Mouse (Mus musculus) CH12F3 (cell line): ENCODE measurements around the gene Gm43552.

Source experiments
- in situ Hi-C: fragments of 300-500 bp; cut with MboI; formaldehyde crosslinking; loops from 2 replicates; pipeline ENCODE4 v1.14.3; 2020; ENCODE audit warnings: low sequenced_read_pairs

The Gm43552 gene

DNA sequence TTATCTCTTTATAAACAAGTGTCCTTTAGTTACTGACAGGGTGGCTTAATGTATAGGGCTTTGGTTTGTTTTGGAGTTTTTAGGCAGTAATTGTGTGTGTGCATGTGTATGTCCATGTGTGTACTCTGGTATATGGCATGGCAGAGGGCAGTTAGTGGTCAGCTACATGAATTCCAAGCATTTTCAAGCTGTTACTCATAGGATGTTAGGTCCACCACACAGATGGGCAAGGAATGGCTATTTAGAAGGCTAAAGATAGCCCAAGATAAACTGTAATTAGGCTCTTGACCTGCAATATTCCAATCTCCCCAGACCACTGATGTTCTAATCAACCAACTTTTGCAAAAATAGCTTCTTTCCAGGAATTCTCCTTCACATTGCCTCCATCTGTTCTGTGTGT, 54.6 kb downstream of the Gm43552 start:
- in situ Hi-C loops, result no loop called here

DNA sequence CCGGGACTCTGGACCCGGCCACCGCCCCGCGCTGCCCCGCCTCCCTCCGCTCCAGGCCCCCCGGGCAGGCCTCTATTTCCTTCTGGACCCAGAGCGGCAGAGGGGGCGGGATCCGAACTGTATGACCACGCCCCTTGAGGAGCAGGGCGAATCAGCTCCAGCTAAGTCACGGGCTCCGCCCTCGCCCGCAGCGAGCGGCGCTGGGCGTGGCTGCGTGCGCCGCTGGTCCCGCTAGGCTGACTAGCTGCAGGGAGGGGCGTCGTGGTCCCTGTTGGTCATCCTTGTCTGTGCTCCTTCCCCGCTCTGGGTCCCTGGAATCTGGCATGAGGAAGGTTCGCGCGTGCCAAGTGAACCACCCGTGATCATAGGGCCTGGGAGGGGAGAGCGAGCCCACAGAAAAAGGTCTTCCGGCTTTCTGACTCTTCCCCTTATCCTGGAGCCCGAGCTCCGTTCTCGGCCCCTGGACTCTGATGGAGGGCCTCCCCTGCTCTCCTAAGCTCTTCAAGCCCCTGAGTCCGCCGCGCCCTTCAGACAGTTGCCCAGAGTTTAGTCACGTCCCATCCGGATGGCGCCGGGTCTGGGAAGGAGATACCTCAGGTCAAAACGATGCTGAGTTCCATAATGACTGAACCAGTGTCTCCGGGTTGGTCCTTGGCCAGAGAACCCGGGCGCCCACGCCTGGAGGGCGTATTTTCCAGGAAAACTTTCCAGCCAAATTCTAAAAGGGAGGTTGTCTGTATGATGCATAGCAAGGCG, 56.6 kb downstream of the Gm43552 start, which contains the start of gene Ugdh:
TSS of gene Ugdh (minus strand) at position 144 of the 756 bp plus-strand sequence.
- in situ Hi-C loops, result no loop called here

GRCm38 (mm10) chr5:65435363-65435805, 57.2 kb downstream of the Gm43552 start:
- in situ Hi-C loops, result no loop called here

- in situ Hi-C loops, result no loop called here
Observed at GRCm38 (mm10) chr5:65434471-65435362, 57.9 kb downstream of the Gm43552 start.

- in situ Hi-C loops, result no loop called here
Observed at GRCm38 (mm10) chr5:65429441-65429840, 63.2 kb downstream of the Gm43552 start.

DNA sequence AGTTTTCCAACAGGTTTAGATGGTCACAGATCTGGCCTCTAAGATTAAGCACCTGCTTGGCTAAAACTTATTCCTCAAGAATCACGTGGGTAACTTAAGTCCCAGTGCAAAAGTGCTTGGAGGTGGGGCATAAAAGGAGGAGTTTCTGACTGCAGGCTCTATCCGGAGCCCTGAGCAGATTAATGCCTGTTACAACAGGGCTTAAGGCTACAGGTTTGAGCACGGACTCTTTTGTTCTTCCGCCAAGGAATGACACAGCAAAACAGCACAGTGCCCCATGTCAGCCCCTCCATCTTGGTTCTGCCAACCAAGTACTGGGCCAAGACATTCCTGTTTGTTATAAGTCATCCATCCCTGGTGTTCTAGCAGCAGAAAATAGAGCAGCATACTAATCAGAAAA, 64.3 kb downstream of the Gm43552 start:
- in situ Hi-C loops, result no loop called here

DNA sequence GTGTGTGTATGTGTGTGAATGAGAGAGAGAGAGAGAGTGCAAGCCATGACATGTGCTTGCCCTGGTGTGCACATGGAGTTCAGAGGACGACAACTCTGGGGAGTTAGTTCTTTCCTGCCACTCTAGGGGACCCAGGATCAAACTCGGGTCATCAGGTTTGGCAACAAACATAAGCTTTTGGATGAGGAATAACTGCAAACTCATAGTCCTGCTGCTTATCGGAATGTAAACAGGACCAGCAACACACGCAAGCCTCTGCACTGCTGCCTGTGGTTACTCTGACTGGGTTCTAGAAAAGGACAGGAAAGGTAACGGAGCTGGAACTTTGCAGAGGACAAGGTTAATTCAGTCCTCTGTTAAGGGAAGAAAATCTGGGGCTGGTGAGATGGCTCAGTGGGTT, 67.4 kb downstream of the Gm43552 start:
- in situ Hi-C loops, result no loop called here

DNA sequence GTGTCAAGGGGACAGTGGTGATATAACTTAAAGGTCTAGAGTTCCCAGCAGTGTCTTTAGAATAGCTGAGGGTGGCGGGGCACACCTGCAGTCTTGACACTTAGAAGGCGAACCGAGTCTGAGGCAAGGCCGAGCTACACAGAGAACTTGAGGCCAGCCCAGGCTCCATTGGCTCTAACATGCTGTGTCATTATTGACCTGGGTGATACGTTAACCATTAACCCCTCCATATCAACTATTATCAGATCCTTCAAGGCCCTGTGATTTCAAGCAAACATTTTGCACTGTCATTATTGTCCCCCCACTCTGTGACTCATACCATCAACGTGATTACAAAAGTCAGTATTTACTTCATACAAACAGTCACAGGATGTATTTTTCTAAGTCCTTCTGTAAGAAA, 68.4 kb downstream of the Gm43552 start:
- in situ Hi-C loops, result no loop called here

DNA sequence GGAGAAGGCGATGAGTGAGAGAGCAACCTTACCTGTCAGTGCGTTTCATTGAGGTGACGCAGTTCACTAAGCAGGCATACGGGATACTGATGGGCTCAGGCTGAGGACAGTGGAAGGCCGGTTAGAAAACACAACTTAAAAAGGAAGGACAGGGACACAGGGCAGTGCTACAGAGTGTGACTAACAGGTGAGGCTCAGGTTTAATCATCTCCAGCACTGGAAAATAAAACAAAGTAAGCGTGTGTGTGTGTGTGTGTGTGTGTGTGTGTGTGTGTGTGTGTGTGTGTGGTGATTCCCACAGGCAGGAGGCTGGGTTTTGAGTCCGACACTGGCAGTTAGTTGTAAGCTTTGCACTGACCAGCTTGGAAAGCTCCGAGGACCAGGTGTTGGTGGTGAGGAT, 69.8 kb downstream of the Gm43552 start:
- in situ Hi-C loops, result no loop called here

DNA sequence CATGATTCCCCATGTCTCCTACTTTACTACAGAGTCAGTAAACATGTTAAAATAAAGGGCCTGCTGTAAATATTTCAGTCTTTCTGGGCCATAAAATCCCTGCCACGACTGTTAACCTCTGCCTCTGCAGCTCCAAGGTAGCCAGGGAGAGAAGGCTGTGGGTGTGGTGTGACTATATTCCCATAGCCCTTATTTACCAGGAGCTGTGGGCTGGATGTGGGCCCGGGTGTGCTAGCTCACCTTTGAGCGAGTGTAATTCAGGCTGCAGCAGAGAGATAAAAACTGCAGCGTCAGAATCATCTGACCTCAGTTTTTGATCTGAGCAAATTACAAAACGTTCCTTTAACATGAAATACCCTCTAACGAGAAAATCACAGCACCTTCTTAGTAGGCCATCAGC, 71.8 kb downstream of the Gm43552 start:
- in situ Hi-C loops, result no loop called here

- in situ Hi-C loops, result no loop called here
Observed at GRCm38 (mm10) chr5:65419136-65419535, 73.5 kb downstream of the Gm43552 start.

- in situ Hi-C loops, result no loop called here
Observed at GRCm38 (mm10) chr5:65415653-65416458, 76.8 kb downstream of the Gm43552 start.

DNA sequence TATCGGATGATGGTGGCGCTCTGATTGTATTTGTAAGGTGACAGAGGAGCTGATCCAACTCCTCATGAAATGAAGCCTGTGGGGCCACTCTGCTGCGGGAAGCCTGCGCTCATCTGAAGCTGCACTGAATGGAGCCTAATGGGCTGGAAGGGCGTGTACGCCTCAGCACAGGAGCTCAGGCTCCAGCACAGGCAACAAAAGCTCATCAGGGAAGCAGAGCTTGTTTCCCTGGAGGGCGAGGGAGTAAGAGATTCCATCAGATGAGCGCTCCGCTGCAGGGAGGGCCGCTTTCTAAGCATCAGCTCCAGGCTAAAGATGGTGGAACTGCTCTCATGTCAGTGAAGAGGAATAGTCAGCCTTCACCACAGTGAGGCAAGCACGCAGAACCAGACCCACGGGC, 84.6 kb downstream of the Gm43552 start:
- in situ Hi-C loops, result no loop called here

GRCm38 (mm10) chr5:65401251-65401994, 91.2 kb downstream of the Gm43552 start:
- in situ Hi-C loops, result no loop called here

GRCm38 (mm10) chr5:65394425-65394824, 98.2 kb downstream of the Gm43552 start:
- in situ Hi-C loops, result no loop called here

DNA sequence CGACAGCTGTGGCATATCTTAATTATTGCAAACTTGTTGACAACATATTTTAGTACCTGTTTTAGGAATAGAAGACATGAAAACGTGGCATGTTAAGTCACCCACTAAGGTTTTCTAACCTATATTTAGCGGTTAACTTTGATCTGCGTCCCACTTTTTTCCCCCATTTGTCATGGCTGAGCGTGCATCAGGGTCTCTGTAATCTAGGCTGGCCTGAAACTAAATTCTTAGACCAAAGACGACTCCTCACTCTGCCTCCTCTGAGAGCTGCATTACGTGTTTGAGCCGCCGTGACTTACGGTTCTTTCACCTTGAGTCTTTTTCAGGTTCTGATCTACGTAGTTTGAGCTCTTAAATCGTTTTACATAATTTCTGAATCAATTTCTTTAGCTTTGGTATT, 100.9 kb downstream of the Gm43552 start:
- in situ Hi-C loops, result no loop called here

- in situ Hi-C loops, result no loop called here
Observed at GRCm38 (mm10) chr5:65390648-65391644, 101.7 kb downstream of the Gm43552 start, which contains the start of the genes Rpl9 and Lias. Gene Rpl9, minus strand, starts transcription at chr5:65391444. Gene Lias, plus strand, starts transcription at chr5:65391497.

DNA sequence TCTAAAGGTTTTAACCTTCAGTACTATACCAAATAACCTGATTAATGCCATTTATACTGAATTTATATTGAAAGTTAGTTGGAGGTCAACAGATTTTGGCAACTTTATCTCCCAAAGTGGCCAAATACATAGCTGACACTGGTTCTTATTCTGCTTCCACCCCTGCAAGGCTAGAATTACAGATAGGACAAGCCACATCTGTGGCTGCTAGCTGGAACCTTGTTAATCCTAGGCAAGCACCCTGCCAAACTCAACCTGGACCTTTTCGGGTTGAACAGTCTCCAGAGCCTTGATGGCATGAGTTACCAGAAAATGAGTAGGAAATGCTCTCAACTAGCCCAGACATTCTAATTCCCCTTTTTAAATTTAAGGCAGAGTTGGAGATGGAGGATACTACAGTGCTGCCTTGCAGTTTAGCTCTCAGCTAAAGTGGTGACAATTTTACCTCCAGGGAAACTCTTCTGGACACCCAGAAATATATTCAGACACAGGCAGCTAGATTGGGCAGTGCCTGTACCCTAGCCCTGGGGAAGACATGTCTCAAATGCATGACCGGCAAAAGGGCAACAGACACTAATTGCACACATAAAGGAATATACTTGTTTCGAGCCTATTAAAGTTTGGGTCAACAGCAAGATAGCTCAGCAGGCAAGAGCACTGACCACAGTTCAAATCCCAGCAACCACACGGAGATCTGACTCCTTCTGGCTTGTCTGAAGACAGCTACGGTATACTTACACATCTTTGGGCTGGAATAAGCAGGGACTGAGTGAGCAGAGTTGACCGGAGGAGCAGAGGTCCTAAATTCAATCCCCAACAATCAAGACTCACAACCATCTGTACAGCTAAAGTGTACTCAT, 105.4 kb downstream of the Gm43552 start:
- in situ Hi-C loops, result no loop called here
